Mouse (Mus musculus): ENCODE measurements around the gene Gm21915.
A peak's percentile ranks its signal among the peaks of the same experiment; 100 is the strongest.

The Gm21915 gene

DNA sequence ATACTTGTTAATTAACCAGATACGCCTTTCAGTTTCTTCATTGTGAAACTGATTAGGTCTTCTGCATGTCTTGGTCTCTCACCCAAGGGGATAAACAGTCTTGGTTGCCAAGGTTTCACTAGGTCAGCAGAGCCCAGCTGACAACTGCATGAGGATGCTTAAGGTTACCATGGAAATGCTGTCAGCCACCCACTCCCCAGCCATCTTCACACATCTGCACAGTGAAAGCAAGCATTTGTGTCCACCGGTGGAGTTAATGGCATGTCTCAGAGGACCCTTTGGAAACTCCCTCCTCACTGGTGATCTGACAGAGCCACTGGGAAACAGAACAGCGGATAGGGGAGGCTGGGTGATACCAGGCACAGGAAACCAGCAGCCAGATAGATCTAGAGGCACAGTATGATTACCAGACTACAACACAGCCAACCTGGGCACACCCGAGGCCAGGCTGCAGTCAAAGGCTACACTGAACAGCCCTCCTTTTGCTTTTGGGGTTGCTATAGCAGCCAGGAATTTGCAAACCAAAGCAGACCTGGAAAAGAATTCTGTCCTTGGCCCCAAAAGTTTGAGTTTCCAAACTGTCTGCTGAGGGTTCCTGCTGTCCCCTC lies 1.0 kb downstream of the Gm21915 start:
- DNase-seq: no peak

- peak; percentile 30 for DNase-seq
These were observed 5.0 kb downstream of the Gm21915 start for GRCm38 (mm10) chr9:40675203-40675958.

GRCm38 (mm10) chr9:40678653-40679052 lies 8.2 kb downstream of the Gm21915 start:
- no peak for DNase-seq

DNA sequence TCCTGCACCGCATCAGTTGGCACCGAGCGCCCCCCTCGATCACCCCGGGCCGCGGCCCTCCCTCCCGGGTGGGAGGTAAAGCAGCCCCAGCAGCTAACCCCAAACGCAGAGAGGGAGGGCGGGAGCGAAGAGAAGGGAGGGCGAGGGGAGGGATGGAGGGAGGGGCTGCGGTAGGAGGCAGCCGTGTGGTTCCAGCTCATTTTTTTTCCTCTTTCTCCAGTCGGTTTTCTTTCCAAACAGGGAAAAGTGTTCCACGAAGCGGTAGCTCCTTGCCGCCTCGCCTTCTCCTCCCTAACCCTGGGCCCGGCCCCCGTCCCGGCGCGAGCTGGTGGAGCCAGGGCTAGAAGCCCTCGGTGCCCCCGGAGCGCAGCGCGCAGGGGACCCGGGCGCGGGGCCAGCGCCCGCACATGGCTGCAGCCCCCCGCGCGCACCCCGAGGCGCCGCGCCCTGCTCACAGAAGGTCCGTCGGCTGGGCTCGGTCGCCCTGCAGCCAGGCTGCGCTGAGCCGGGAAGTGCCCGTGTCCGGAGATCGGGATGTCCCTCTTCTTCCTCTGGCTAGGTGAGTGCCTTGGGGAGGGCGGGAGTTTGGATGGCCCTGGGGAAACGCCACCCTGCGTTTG lies 15.5 kb downstream of the Gm21915 start, which contains the start of gene Clmp:
Gene Clmp, plus strand, starts transcription at position 162 of the 620 bp plus-strand sequence.
- no peak for DNase-seq

DNA sequence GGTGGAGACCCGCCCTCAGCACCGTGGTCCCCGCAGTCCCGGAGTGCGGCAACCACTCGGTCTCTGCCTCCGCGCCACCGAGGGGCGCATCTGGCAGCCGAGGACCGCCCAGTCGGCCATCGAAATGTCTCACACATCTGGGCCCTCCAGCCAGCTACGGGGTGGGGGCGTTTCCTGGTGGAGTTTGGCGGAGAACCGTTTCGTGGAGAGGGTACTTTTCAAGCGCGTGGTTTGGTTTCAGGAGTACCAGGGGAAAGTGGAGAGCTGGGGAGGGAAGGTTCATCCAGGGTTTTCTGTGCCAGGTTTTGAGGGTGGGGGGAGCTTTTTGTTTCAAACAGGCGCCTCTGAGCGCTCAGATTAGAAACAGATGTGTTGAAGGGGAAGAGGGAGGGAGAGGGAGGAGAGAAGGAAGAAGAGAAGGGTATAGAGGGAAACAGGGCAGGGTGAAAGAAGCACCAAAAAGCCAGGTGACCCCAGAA lies 16.0 kb downstream of the Gm21915 start:
- no peak for DNase-seq

DNA sequence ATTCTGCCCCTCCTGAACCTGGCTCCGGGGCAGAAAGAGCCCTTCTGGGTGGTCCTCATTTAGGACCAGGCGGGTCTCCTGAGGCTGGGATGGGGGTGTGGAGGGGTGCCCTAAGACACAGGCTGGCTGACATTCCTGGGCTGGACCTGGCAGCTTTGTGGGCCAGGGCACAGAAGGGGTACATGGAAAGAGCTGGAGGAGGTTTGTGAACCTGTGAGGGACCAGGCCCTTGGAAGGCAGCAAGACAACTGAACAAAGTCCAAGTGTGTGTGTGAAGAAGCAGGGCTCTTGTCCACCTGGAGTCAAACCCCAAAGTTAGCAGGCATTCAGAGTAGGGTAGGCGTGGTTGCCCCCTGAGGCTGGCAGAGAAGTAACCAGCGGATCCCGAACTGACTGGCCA lies 16.6 kb downstream of the Gm21915 start:
- no peak for DNase-seq

DNA sequence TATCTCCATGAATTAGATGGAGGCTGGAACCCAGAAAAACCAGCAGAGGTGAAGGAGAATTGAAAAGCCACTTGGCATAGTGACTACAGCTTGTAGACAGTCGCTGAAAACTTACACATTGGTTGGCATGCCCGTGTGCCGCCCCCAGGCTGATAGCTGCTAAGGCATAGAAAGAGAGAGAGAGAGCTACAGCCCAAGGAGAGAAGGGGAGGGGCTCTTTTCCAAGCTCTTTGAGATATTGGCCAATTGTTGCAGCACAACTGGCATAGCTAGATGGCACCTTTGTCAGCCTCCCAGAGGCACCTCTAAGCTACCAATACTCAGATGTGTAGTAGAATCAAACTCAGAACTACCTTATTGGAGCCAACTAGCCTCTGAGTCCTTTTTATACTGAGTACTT lies 17.1 kb downstream of the Gm21915 start:
- no peak for DNase-seq

GRCm38 (mm10) chr9:40690511-40690910 lies 20.1 kb downstream of the Gm21915 start:
- peak; percentile 52 for DNase-seq

- DNase-seq: no peak
These were observed 22.6 kb downstream of the Gm21915 start for GRCm38 (mm10) chr9:40693026-40693425.

GRCm38 (mm10) chr9:40693768-40694167 lies 23.4 kb downstream of the Gm21915 start:
- DNase-seq: no peak

- no peak for DNase-seq
These were observed 23.9 kb downstream of the Gm21915 start for GRCm38 (mm10) chr9:40694284-40694683.

GRCm38 (mm10) chr9:40696086-40696485 lies 25.7 kb downstream of the Gm21915 start:
- DNase-seq: no peak

DNA sequence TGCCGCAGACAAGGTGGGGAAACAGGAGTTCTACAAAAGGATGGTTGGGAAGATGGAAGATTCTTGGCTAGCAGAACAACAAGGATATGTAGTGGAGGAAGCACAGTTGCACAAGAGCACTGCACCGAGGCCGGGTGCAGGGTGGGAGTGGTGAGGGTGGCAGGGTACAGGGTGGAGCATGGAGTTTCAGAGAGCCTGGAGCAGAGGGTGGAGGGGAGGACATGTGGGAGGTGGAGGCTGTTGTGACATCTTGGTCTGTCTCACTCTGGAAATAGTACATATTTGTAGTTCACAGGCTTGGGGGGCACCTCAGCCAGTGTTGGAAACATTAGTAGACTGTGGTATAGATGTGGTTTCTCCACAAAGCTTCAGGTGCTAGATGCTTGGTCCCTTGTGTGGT lies 28.8 kb downstream of the Gm21915 start:
- no peak for DNase-seq

- DNase-seq: no peak
These were observed 29.8 kb downstream of the Gm21915 start for GRCm38 (mm10) chr9:40700253-40700652.

DNA sequence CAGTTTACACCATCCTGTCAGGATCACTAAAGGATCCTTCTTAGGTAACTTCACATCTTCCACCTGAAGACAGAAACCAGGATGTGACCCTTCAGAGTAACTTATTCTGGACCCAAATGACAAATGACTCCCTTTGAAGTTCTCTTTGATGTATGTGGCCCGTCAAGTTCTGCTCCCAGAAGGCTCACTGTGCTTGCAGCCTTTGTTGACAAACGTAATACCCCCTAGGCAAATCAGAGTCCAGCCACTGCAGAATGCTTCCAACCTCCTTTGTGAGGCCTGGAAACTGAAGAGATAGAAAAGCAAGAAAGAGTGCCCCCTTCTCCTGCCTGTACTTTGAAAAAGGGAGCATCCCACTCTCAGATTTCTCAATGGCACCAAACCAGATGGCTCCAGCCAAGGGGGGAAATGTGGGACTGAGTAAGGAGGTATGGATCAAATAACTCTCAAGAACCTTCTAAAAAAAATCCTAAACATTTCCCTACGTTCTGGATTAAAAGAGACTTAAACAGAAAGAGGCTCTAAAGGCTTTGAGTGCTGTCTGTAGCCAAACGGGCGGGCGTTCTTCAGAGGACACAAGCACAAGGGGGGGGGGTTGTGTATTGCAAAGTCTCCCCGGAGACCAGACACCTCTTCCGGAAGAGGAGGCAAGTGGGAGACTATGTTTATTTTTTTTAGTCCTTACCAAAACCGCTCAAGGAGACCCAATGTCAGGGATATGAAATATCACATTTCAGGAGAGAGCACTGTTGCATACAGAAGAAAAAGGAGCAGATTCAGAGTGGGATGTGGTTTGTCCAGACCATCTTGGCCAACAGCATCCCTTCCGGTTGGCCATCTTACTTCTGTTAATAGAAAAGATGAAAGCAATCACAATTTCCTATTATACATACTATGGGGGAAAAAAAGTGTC lies 34.2 kb downstream of the Gm21915 start:
- DNase-seq: no peak

GRCm38 (mm10) chr9:40708448-40709140 lies 38.2 kb downstream of the Gm21915 start:
- no peak for DNase-seq

GRCm38 (mm10) chr9:40709141-40709537 lies 38.7 kb downstream of the Gm21915 start:
- DNase-seq: no peak

DNA sequence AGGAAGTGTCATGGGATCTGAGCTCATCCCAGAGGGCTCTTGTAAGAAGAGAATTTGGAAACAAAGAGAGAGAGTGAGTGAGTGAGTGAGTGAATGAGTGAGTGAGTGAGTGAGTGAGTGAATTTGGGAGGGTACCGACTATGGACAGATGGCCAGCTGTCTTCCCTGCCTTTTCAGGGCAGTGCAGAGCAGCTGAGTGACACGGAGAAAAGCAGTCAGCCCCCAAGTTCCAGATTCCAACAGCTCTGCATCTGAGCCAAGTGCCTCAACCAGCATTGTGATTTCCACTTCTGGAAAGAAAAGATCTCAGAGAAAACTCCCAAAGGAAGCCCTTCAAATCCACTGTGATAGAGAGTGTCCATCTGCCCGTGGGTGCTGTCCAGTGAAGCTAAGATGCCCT lies 39.2 kb downstream of the Gm21915 start:
- no peak for DNase-seq

- DNase-seq: no peak
These were observed 39.6 kb downstream of the Gm21915 start for GRCm38 (mm10) chr9:40709991-40710390.

- DNase-seq: no peak
These were observed 41.2 kb downstream of the Gm21915 start for GRCm38 (mm10) chr9:40711654-40712053.

DNA sequence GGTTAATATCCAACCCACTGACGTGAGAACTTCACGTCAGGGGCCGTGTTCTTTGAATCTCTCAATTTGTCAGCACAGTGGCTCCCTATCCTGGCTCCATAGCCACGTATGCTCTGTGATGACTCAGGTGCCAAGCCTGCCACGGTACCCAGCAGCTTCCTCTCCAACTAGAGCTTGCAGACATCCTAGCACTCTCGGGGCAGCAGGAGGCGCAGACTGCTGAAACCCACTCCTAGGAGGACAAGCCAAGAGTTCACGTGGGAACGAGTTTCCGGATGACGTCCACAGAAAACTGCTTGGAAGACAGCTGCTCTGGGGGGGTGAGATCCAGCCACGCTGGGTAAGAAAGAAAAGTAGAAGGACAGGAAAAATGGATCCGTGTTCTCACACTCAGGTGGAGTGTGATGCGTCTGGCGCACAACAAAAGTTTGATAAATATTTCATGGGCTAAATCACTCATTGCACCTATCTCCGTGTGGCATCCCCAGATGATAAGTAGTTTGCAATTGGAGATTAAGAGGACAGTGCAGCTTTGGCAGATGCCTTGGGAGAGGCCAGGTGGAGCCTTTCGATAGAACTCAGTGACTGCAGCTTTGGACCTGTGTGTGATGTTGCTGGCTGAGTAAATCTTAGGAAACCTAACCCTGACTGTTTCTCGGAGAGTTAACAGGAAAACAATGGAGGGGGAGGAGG lies 46.9 kb downstream of the Gm21915 start:
- no peak for DNase-seq

DNA sequence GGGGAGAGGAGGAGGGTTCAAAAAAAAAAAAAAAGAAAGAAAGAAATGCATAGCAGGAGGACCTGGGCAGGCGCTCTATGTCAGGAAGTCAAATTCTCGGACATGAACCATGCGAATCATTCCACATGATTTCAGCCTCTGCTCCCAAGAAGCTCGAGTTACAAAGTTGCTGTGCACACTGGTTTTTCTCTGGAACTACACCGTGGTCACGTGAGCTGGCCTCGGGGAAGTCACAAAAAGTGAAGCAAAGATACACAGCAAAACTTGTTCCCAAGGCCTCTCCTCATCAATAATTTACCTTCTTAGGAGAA lies 47.4 kb downstream of the Gm21915 start:
- DNase-seq: no peak

All from lung, postnatal 36 days (tissue).